Mouse (Mus musculus) kidney, embryonic 16.5 days (tissue): ENCODE data around the gene Gng2. TPM values are rescaled to one million over a fixed set of nuclear protein-coding genes. Genes with fewer than 3 reads are reported as not detected.

Experiments used
- ATAC-seq: fragments of 200-750 bp; cut with Nextera tagmentation; 2 replicates; pipeline ENCODE4 v1.8.0; 2017; ENCODE audit warnings: moderate TSS enrichment; ENCODE audit not compliant: low FRiP score, low TSS enrichment
- H3K27ac ChIP-seq: fragments of 300-500 bp; sonication (generic); 2 replicates; pipeline ENCODE4 v1.5.1; 2014; ENCODE audit warnings: low read length
- H3K27me3 ChIP-seq: fragments of 300-500 bp; sonication (generic); 2 replicates; pipeline ENCODE4 v1.6.1; 2014; ENCODE audit warnings: low read length, control low read depth, mixed read lengths; ENCODE audit not compliant: insufficient read depth
- H3K36me3 ChIP-seq: fragments of 300-500 bp; sonication (generic); 2 replicates; pipeline ENCODE4 v1.6.1; 2014; ENCODE audit warnings: low read length, control low read depth, mixed read lengths; ENCODE audit not compliant: insufficient read depth
- H3K4me1 ChIP-seq: fragments of 300-500 bp; sonication (generic); 2 replicates; pipeline ENCODE4 v1.6.1; 2014; ENCODE audit warnings: low read length, control low read depth, mixed read lengths; ENCODE audit not compliant: insufficient read depth
- H3K4me2 ChIP-seq: fragments of 300-500 bp; sonication (generic); replicated peaks from 2 replicates; pipeline ENCODE4 v1.6.1; 2014; ENCODE audit warnings: low read depth, low read length
- H3K4me3 ChIP-seq: fragments of 300-500 bp; sonication (generic); 2 replicates; pipeline ENCODE4 v1.5.1; 2014; ENCODE audit warnings: mild to moderate bottlenecking, low read length
- H3K9ac ChIP-seq: fragments of 300-500 bp; sonication (generic); replicated peaks from 2 replicates; pipeline ENCODE4 v1.6.1; 2014; ENCODE audit warnings: low read length
- H3K9me3 ChIP-seq: fragments of 300-500 bp; sonication (generic); 2 replicates; pipeline ENCODE4 v1.6.1; 2016; ENCODE audit warnings: low read length, control low read depth
- WGBS: fragments of 180-500 bp; shearing (Covaris S2); extraction: QIAGEN DNeasy Blood & Tissue Kit; methylation state at CpG from one replicate; pipeline ENCODE4 v1.1.7; 2014; 5-methylcytosine and 5-hydroxymethylcytosine counted together
- polyA plus RNA-seq: library from polyadenylated mRNA; unstranded; fragments of >200 nt; fragmentation: Nextera tagmentation; extraction: Ambion mirVana; gene quantifications from 2 replicates; pipeline ENCODE4 v1.2.1, GENCODE M21; 2015

Gene Gng2
- polyA plus RNA-seq, 1 experiment from 2014 or later, result 52.5 TPM

DNA sequence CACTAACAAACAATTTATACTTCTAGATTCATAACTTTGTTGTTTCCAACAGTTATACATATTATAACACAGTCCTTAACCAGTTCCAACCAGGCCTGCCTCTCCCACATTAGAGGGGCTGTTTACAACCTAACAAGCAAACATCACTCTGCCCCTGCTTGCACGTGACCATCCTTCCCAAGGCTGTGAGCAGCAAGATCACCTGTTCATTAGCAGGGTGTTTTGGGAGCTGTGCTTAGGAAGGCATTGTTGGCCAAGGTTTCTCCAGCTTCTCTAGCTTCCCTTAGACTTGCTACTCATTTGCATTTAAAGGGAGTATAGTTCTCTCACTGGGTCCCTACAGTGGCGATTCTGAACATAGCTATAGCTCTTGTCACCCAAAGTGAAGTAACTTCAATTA is 119.1 kb downstream of the Gng2 start:
- H3K4me2 ChIP-seq, result no peak overlapping the region
- H3K4me1 ChIP-seq, result peaks cover 2% of the 10 kb centered on the region; the same call in 1 of the 2 replicates
- no peak overlapping the region for H3K4me3 ChIP-seq
- WGBS, result 76% methylated on average over 2 of the region's 2 CpGs
- H3K27ac ChIP-seq, result no peak overlapping the region
- no peaks in the 10 kb centered on the region for H3K36me3 ChIP-seq
- H3K9ac ChIP-seq, result no peak overlapping the region
- no peak for ATAC-seq
- H3K27me3 ChIP-seq, result no peaks in the 10 kb centered on the region
- peaks cover 3% of the 10 kb centered on the region; the same call in 1 of the 2 replicates for H3K9me3 ChIP-seq

DNA sequence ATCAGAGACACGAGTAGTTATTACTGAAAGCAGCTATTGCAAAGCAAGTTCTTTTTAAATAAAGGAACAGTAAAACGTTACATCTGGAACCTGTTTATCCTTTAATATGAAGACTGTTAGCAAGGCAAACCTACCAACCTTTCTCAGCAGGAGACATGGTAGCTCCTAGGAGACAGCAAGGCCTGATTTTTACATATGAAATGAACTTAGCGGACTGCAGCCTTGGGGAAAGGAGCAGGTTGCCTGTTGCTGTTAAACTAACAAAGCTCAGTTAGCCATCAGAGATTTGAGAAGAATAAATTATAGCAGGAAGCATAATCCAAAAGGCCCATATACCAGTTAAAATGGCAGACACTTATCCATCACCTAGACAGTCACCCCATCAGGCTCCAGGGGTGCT is 124.0 kb downstream of the Gng2 start:
- H3K9ac ChIP-seq, result no peak overlapping the region
- no peaks in the 10 kb centered on the region for H3K36me3 ChIP-seq
- peaks cover 3% of the 10 kb centered on the region; the same call in 1 of the 2 replicates for H3K9me3 ChIP-seq
- H3K27ac ChIP-seq, result no peak overlapping the region
- H3K27me3 ChIP-seq, result no peaks in the 10 kb centered on the region
- H3K4me1 ChIP-seq, result no peaks in the 10 kb centered on the region
- ATAC-seq, result no peak
- no peak overlapping the region for H3K4me2 ChIP-seq
- 58% methylated on average over 3 of the region's 3 CpGs for WGBS
- H3K4me3 ChIP-seq, result no peak overlapping the region

GRCm38 (mm10) chr14:19839600-19840332 is 137.7 kb downstream of the Gng2 start:
- Histone ChIP-seq H3K27ac (no peak overlapping the region), H3K9me3 (no peaks in the 10 kb centered on the region), H3K4me2 (peak overlapping the region; percentile 50), H3K4me3 (peak overlapping the region; percentile 36), H3K9ac (peak overlapping the region; percentile 53), H3K27me3 (no peaks in the 10 kb centered on the region), H3K36me3 (no peaks in the 10 kb centered on the region), H3K4me1 (0 out of 2 replicates have a peak, but pooled peaks cover 2% of the 10 kb centered on the region)
- ATAC-seq, result peak; percentile 73
- WGBS, result 24% methylated on average over 15 of the region's 15 CpGs

DNA sequence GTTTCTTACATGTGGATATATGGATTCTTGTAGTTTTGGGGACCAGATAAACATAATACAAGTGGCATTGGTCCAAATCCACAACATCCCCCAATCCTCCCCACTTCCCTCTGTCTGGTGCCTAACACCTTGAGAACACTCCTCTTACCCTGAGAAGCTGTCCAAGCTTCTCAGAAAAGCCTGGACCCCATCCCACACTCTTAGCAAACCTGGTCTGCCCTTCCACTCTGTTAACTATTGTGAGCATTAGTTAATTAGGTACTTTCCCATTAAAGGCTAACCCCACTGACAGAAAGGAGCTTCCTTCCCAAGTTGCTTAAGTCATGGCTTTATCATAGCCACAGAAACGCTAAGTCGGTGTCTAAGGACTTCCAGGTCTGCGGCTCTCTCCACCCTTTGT is 141.1 kb downstream of the Gng2 start:
- 0 out of 2 replicates have a peak, but pooled peaks cover 2% of the 10 kb centered on the region for H3K4me1 ChIP-seq
- no peak overlapping the region for H3K27ac ChIP-seq
- H3K4me3 ChIP-seq, result no peak overlapping the region
- WGBS, result 77% methylated on average over 3 of the region's 3 CpGs
- H3K36me3 ChIP-seq, result no peaks in the 10 kb centered on the region
- no peaks in the 10 kb centered on the region for H3K27me3 ChIP-seq
- peak; percentile 66; the same call in 1 of the 2 replicates for ATAC-seq
- H3K9me3 ChIP-seq, result no peaks in the 10 kb centered on the region
- no peak overlapping the region for H3K9ac ChIP-seq
- no peak overlapping the region for H3K4me2 ChIP-seq

DNA sequence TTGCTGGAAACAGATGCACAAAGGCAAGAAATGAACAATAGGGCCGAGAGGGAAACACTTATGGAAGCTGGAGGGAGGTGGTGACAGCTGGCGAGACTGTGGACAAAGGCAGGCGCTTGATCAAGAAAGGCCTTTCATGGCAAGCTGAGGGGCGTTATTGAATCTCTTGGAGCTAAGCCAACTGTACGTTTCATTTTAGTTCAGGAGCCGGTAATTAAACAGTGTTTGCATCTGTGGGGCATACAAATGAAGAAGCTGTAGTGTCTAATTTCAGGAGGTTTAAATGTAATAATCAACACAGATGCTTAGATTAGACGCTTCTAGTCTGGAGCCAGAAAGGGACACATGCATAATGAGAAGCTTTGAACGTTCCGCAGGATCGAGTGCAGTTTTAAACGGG is 151.9 kb downstream of the Gng2 start:
- Histone ChIP-seq H3K9me3 (no peaks in the 10 kb centered on the region), H3K9ac (no peak overlapping the region), H3K4me3 (no peak overlapping the region), H3K4me2 (no peak overlapping the region), H3K27ac (no peak overlapping the region), H3K27me3 (no peaks in the 10 kb centered on the region), H3K36me3 (peaks cover 10% of the 10 kb centered on the region), H3K4me1 (peaks cover 9% of the 10 kb centered on the region)
- no peak for ATAC-seq
- 74% methylated on average over 11 of the region's 11 CpGs for WGBS

DNA sequence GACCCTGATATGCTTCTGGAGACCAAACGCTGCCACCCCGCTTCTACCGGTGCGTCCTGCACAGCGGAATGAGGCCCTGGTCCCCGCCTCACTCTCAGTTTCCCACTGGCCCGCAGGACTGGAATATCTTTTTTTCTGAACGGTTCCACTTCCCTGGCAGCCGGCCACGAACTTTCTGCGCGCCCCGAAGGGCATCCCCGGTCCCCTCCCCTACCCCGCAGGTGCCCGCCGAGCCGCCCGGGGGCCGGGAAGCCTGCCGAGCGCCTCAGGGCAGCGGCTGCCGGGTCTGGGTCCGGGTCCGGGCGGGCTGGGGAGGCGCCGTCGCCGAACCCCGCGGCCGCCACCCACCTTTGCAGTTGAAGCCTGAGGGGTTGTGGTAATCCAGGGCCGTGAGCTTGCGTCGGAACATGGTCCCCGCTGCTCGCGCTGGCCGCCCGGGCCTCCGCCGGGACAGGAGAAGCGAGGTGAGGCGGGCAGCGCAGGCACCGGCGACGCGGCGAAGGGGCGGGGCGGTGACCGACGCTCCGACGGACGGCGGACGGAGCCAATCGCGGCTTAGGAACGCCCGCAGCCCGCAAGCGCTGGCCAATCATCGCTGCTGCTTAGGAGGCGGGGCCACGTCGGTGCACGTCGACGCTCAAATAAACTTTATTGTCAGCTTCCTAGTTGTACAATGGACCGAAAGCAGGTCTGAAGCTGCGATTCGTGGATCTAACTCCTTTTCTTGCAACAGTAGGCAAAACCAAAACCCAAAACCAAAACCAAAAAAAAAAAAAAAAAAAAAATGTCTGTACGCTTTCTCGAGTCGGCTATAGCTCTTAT is 153.9 kb downstream of the Gng2 start, which contains the start of gene Rtraf:
TSS of gene Rtraf (minus strand) at position 504 of the 822 bp plus-strand sequence.
- H3K27ac ChIP-seq, result peak within 1 kb of the TSS; percentile 80
- H3K36me3 ChIP-seq, result peaks cover 25% of the 10 kb centered on the region
- H3K9me3 ChIP-seq, result no peaks in the 10 kb centered on the region
- peak within 1 kb of the TSS; percentile 95 for H3K9ac ChIP-seq
- peaks cover 9% of the 10 kb centered on the region for H3K4me1 ChIP-seq
- peak within 1 kb of the TSS; percentile 99 for H3K4me3 ChIP-seq
- H3K27me3 ChIP-seq, result no peaks in the 10 kb centered on the region
- WGBS, result under 1% methylated on average over 66 of the region's 80 CpGs
- H3K4me2 ChIP-seq, result peak within 1 kb of the TSS; percentile 88
- ATAC-seq, result peak; percentile 100

Other genes starting within 250 kb of the Gng2 start
- gene Nid2, start 226.4 kb downstream of the Gng2 start, polyA plus RNA-seq, result 147 and 148 TPM in 2 replicates
- 193 and 195 TPM in 2 replicates for gene Rtraf, start 153.8 kb downstream of the Gng2 start, polyA plus RNA-seq
- 13.4 and 13.6 TPM in 2 replicates for gene Saysd1, start 160.9 kb upstream of the Gng2 start, polyA plus RNA-seq
- 21.9 and 22.7 TPM in 2 replicates for gene Kcnk5, start 204.2 kb upstream of the Gng2 start, polyA plus RNA-seq